Mouse (Mus musculus) E14TG2a.4 (cell line): ENCODE results near the gene Mmp10.
A peak's percentile ranks its signal among the peaks of the same experiment; 100 is the strongest.

ENCODE experiments used
- H3K27me3 ChIP-seq: 2 replicates; pipeline ENCODE4 v1.6.1; 2014; ENCODE audit warnings: low read length, control low read depth; ENCODE audit not compliant: insufficient read depth
- H3K36me3 ChIP-seq: 2 replicates; pipeline ENCODE4 v1.6.1; 2014; ENCODE audit warnings: low read length, control low read depth; ENCODE audit not compliant: insufficient read depth
- H3K4me1 ChIP-seq: replicated peaks from 2 replicates; pipeline ENCODE4 v1.6.1; 2014; ENCODE audit warnings: low read depth, low read length, control low read depth
- H3K4me3 ChIP-seq: replicated peaks from 2 replicates; pipeline ENCODE4 v1.5.1; 2014; ENCODE audit warnings: mild to moderate bottlenecking, low read length
- H3K9me3 ChIP-seq: 2 replicates; pipeline ENCODE4 v1.6.1; 2014; ENCODE audit warnings: low read length, control low read depth
- CTCF ChIP-seq: conservative IDR thresholded peaks from 2 replicates; pipeline ENCODE4 v1.5.1; 2014; ENCODE audit warnings: low read length
- NANOG ChIP-seq: IDR thresholded peaks from 2 replicates; pipeline ENCODE4 v1.6.1; 2014; ENCODE audit warnings: borderline replicate concordance, low read length, mixed read lengths
- POU5F1 ChIP-seq: IDR thresholded peaks from 2 replicates; pipeline ENCODE4 v1.6.1; 2014; ENCODE audit warnings: low read length, borderline replicate concordance

The Mmp10 gene

GRCm38 (mm10) chr9:7502051-7502450 lies at the start of gene Mmp10:
Gene Mmp10, plus strand, starts transcription at chr9:7502352.
- TF ChIP-seq NANOG (no peak), POU5F1 (no peak), CTCF (no peak)
- no peaks in the 10 kb centered on the region for H3K4me1 ChIP-seq
- peaks cover 27% of the 10 kb centered on the region for H3K9me3 ChIP-seq
- no peaks in the 10 kb centered on the region for H3K36me3 ChIP-seq
- H3K4me3 ChIP-seq: no peak within 1 kb of the TSS
- no peaks in the 10 kb centered on the region for H3K27me3 ChIP-seq

GRCm38 (mm10) chr9:7453302-7453701 lies 48.9 kb upstream of the Mmp10 start:
- no peaks in the 10 kb centered on the region for H3K9me3 ChIP-seq
- no peak for TF ChIP-seq POU5F1
- no peak for TF ChIP-seq CTCF
- no peak for TF ChIP-seq NANOG
- no peak overlapping the region for H3K4me3 ChIP-seq
- no peaks in the 10 kb centered on the region for H3K36me3 ChIP-seq
- H3K4me1 ChIP-seq: no peaks in the 10 kb centered on the region
- H3K27me3 ChIP-seq: no peaks in the 10 kb centered on the region

DNA sequence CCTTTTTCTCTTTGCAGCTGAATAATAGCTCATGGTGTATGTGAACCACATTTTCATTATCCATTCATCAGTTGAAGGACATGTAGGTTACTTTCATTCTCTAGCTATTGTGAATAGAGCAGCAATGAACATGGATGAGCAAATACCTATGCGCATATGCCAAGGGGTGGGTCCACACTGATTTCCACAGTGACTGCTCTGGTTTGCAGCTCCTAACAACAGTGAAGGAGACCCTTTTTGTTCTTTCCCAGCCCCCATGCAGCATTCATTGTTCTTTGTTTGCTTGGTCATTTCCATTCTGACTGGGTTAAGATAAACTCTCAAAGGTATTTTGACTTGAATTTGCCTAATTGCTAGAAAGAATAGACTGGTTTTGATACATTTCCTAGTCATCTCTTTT lies 31.9 kb upstream of the Mmp10 start:
- Histone ChIP-seq H3K27me3 (no peaks in the 10 kb centered on the region), H3K4me3 (no peak overlapping the region), H3K9me3 (no peaks in the 10 kb centered on the region), H3K36me3 (no peaks in the 10 kb centered on the region), H3K4me1 (no peaks in the 10 kb centered on the region)
- TF ChIP-seq POU5F1 (peak; percentile 71; the same call in 1 of the 2 replicates), NANOG (no peak)

GRCm38 (mm10) chr9:7483684-7484394 lies 18.3 kb upstream of the Mmp10 start:
- no peaks in the 10 kb centered on the region for H3K4me1 ChIP-seq
- H3K27me3 ChIP-seq: no peaks in the 10 kb centered on the region
- TF ChIP-seq NANOG: no peak
- TF ChIP-seq POU5F1: no peak
- no peak for TF ChIP-seq CTCF
- no peaks in the 10 kb centered on the region for H3K9me3 ChIP-seq
- H3K4me3 ChIP-seq: no peak overlapping the region
- no peaks in the 10 kb centered on the region for H3K36me3 ChIP-seq

GRCm38 (mm10) chr9:7501138-7501537 lies 1.0 kb upstream of the Mmp10 start:
- peaks cover 27% of the 10 kb centered on the region for H3K9me3 ChIP-seq

DNA sequence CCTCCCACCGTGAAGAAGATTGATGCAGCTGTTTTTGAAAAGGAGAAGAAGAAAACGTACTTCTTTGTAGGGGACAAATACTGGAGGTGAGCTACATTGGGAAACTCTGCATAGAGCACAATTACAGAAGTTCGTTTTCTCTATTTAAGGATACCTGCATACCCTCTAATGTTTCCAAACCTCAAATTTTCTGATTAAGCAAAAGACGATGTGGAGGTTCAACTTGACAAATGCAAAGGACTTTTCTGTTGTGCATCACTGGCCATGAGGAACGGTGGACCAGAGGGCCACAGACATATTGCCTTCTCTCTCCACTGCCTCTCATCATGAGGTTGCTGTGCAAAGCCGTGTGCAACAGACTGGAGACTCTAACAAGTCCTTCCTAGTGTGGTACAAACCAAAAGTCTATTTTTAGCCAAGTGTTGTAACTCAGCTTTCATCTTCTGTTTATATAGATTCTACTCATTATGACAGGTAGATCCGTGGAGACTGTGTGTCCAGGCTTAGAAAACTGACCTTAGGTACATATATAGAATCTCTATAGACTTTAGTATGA lies 5.2 kb downstream of the Mmp10 start:
- no peaks in the 10 kb centered on the region for H3K36me3 ChIP-seq
- H3K27me3 ChIP-seq: no peaks in the 10 kb centered on the region
- no peak overlapping the region for H3K4me3 ChIP-seq
- no peaks in the 10 kb centered on the region for H3K4me1 ChIP-seq
- no peak for TF ChIP-seq CTCF
- TF ChIP-seq NANOG: no peak
- no peak for TF ChIP-seq POU5F1
- H3K9me3 ChIP-seq: no peaks in the 10 kb centered on the region

More at GRCm38 (mm10) chr9:7501138-7501537, 1.0 kb upstream of the Mmp10 start:
- H3K36me3 ChIP-seq: no peaks in the 10 kb centered on the region
- H3K27me3 ChIP-seq: no peaks in the 10 kb centered on the region
- TF ChIP-seq NANOG: no peak
- no peak for TF ChIP-seq POU5F1
- no peak for TF ChIP-seq CTCF
- H3K4me1 ChIP-seq: no peaks in the 10 kb centered on the region
- H3K4me3 ChIP-seq: no peak overlapping the region

- Histone ChIP-seq H3K9me3 (no peaks in the 10 kb centered on the region), H3K27me3 (no peaks in the 10 kb centered on the region), H3K4me1 (no peaks in the 10 kb centered on the region), H3K4me3 (no peak overlapping the region), H3K36me3 (no peaks in the 10 kb centered on the region)
- no peak for TF ChIP-seq CTCF
- TF ChIP-seq NANOG: no peak
- no peak for TF ChIP-seq POU5F1
Measured at GRCm38 (mm10) chr9:7509619-7510233, 7.6 kb downstream of the Mmp10 start.

- no peaks in the 10 kb centered on the region for H3K36me3 ChIP-seq
- H3K4me3 ChIP-seq: no peak overlapping the region
- H3K27me3 ChIP-seq: no peaks in the 10 kb centered on the region
- TF ChIP-seq POU5F1: no peak
- no peaks in the 10 kb centered on the region for H3K9me3 ChIP-seq
- H3K4me1 ChIP-seq: no peaks in the 10 kb centered on the region
Measured at GRCm38 (mm10) chr9:7517944-7518571, 15.9 kb downstream of the Mmp10 start.
